Mouse (Mus musculus) cortical plate, adult 2 months (tissue): ENCODE results near the gene Hhipl2.

Experiments
- CTCF ChIP-seq: fragments of 200-500 bp; IDR thresholded peaks from 2 replicates; pipeline ENCODE4 v1.5.1; 2011; ENCODE audit warnings: mild to moderate bottlenecking, control low read depth, low read length; ENCODE audit not compliant: insufficient read depth; ENCODE audit errors: extremely low read depth
- POLR2A ChIP-seq: fragments of 200-500 bp; IDR thresholded peaks from 2 replicates; pipeline ENCODE4 v1.6.1; 2011; ENCODE audit warnings: mild to moderate bottlenecking, low read length, control low read depth; ENCODE audit not compliant: insufficient read depth; ENCODE audit errors: extremely low read depth

- TF ChIP-seq POLR2A (no peak), CTCF (no peak)
Measured at GRCm38 (mm10) chr1:183374728-183375127, 43.3 kb upstream of the Hhipl2 start.
